Mouse (Mus musculus) forebrain, postnatal 0 days (tissue): ENCODE results near the gene Tmem231. TPM values are rescaled to one million over a fixed set of nuclear protein-coding genes. Genes with fewer than 3 reads are reported as not detected.

Experiments
- ATAC-seq: fragments of 200-750 bp; cut with Nextera tagmentation; 2 replicates; pipeline ENCODE4 v1.8.0; 2017; ENCODE audit warnings: mild to moderate bottlenecking, moderate library complexity
- DNase-seq: peaks from one replicate; pipeline ENCODE4 v3.0.0-alpha.2; 2015
- H3K27ac ChIP-seq: fragments of 300-500 bp; sonication (generic); 2 replicates; pipeline ENCODE4 v1.5.1; 2014; ENCODE audit warnings: low read depth, mild to moderate bottlenecking, antibody characterized with exemption, low read length, moderate library complexity, mixed read lengths
- H3K27me3 ChIP-seq: fragments of 300-500 bp; sonication (generic); 2 replicates; pipeline ENCODE4 v1.6.1; 2014; ENCODE audit warnings: mild to moderate bottlenecking, low read length, mixed read lengths; ENCODE audit not compliant: insufficient read depth
- H3K36me3 ChIP-seq: fragments of 300-500 bp; sonication (generic); 2 replicates; pipeline ENCODE4 v1.6.1; 2014; ENCODE audit warnings: mild to moderate bottlenecking, moderate library complexity; ENCODE audit not compliant: insufficient read depth
- H3K4me1 ChIP-seq: fragments of 300-500 bp; sonication (generic); 2 replicates; pipeline ENCODE4 v1.6.1; 2014; ENCODE audit warnings: antibody characterized with exemption; ENCODE audit not compliant: insufficient read depth
- H3K4me2 ChIP-seq: fragments of 300-500 bp; sonication (generic); 2 replicates; pipeline ENCODE4 v1.6.1; 2014; ENCODE audit warnings: low read depth, mild to moderate bottlenecking, moderate library complexity
- H3K4me3 ChIP-seq: fragments of 300-500 bp; sonication (generic); 2 replicates; pipeline ENCODE4 v1.5.1; 2014; ENCODE audit warnings: low read depth, low read length, mixed read lengths
- H3K9ac ChIP-seq: fragments of 300-500 bp; sonication (generic); 2 replicates; pipeline ENCODE4 v1.6.1; 2014; ENCODE audit warnings: mild to moderate bottlenecking
- H3K9me3 ChIP-seq: fragments of 300-500 bp; sonication (generic); 2 replicates; pipeline ENCODE4 v1.6.1; 2016; ENCODE audit warnings: low read length
- CTCF ChIP-seq: sonication (generic); IDR thresholded peaks from 2 replicates; pipeline ENCODE4 v1.5.1; 2016; ENCODE audit warnings: antibody characterized with exemption, control low read depth, low read depth
- WGBS: fragments of 180-500 bp; shearing (Covaris S2); extraction: QIAGEN DNeasy Blood & Tissue Kit; methylation state at CpG from one replicate; pipeline ENCODE4 v1.1.7; 2014; 5-methylcytosine and 5-hydroxymethylcytosine counted together
- polyA plus RNA-seq: library from polyadenylated mRNA; unstranded; fragments of >200 nt; fragmentation: Nextera tagmentation; extraction: Ambion mirVana; gene quantifications from 2 replicates; pipeline ENCODE4 v1.2.1, GENCODE M21; 2015
- total RNA-seq: library from RNA; depleted of rRNA; stranded (reverse); fragments of >200 nt; gene quantifications from 2 replicates; pipeline ENCODE4 v1.2.3, GENCODE M21; 2014

The Tmem231 gene
- total and polyA plus RNA-seq, 2 experiments from 2014 or later = 14.7 to 19.9 TPM

DNA sequence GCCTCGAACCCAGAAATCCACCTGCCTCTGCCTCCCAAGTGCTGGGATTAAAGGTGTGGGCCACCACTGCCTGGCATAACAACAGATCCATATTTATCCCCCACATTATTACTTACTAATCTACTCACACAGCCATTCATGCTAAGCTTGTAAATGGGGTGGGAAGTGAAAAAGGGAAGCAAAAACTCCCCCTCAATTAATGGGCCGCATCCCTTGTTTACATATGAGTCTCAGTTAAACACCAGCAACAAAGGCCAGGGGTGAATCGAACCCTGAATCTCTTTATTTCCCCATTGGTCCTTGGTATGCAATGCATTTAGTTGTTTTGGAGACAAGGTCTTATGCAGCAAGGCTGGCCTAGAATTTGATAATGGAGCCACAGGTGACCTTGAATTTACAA is 17.2 kb upstream of the Tmem231 start:
- Histone ChIP-seq H3K27me3 (no peaks in the 10 kb centered on the region), H3K4me3 (no peak overlapping the region), H3K4me2 (no peak overlapping the region), H3K36me3 (peaks cover 62% of the 10 kb centered on the region), H3K27ac (no peak overlapping the region), H3K9me3 (no peaks in the 10 kb centered on the region), H3K9ac (no peak overlapping the region), H3K4me1 (no peaks in the 10 kb centered on the region)
- DNase-seq (no peak), ATAC-seq (no peak)
- TF ChIP-seq CTCF = no peak
- 87% methylated on average over 3 of the region's 3 CpGs for WGBS

GRCm38 (mm10) chr8:111947954-111948353 is 14.3 kb upstream of the Tmem231 start:
- Histone ChIP-seq H3K9me3 (no peaks in the 10 kb centered on the region), H3K4me1 (no peaks in the 10 kb centered on the region), H3K9ac (no peak overlapping the region), H3K36me3 (peaks cover 68% of the 10 kb centered on the region), H3K4me3 (no peak overlapping the region), H3K4me2 (no peak overlapping the region), H3K27me3 (no peaks in the 10 kb centered on the region), H3K27ac (no peak overlapping the region)
- DNase-seq (no peak), ATAC-seq (no peak)
- WGBS = 90% methylated on average over 8 of the region's 8 CpGs
- no peak for TF ChIP-seq CTCF

GRCm38 (mm10) chr8:111947144-111947543 is 13.5 kb upstream of the Tmem231 start:
- no peak for ATAC-seq
- TF ChIP-seq CTCF = no peak
- Histone ChIP-seq H3K4me1 (0 out of 2 replicates have a peak, but pooled peaks cover under 1% of the 10 kb centered on the region), H3K9me3 (no peaks in the 10 kb centered on the region), H3K4me2 (no peak overlapping the region), H3K27me3 (no peaks in the 10 kb centered on the region), H3K36me3 (peaks cover 68% of the 10 kb centered on the region), H3K27ac (no peak overlapping the region), H3K4me3 (no peak overlapping the region), H3K9ac (no peak overlapping the region)
- no peak for DNase-seq
- WGBS = 94% methylated on average over 2 of the region's 2 CpGs

DNA sequence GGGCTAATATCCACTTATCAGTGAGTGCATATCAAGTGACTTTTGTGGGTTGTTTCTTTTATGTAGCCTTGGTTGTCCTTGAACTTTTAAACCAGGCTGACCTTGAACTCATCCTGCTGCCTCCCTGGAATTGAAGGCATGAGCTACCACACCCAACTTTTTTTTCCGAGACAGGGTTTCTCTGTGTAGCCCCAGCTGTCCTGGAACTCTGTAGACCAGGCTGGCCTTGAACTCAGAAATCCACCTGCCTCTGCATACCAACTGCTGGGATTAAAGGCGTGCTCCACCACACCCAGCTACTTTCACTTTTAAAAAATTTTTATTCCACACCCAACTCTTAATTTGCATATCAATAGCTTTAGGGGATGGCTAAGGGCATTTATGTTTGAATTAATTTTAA is 9.9 kb upstream of the Tmem231 start:
- Histone ChIP-seq H3K27ac (no peak overlapping the region), H3K36me3 (peaks cover 52% of the 10 kb centered on the region), H3K9ac (no peak overlapping the region), H3K9me3 (no peaks in the 10 kb centered on the region), H3K27me3 (no peaks in the 10 kb centered on the region), H3K4me3 (no peak overlapping the region), H3K4me1 (0 out of 2 replicates have a peak, but pooled peaks cover 12% of the 10 kb centered on the region), H3K4me2 (no peak overlapping the region)
- no peak for TF ChIP-seq CTCF
- WGBS = 83% methylated on average over 2 of the region's 2 CpGs
- ATAC-seq (no peak), DNase-seq (no peak)

DNA sequence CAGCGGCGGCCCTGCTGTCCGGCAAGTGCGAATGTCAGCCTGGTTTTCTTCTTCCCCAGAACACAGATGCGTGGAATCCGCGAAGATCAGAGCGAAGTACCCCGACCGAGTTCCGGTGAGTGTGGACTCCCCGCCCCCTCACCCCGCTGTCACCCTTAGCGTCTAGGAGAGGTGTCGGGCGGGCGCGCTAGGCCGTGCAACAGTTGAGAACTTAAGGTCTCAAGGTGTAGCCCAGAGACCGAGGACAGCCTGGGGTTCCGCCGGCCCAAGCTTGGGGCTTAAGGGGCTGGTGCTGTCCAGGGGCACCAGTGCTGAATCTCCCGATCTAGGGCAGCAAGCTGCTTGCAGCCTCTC is 7.4 kb upstream of the Tmem231 start:
- Histone ChIP-seq H3K9ac (peak overlapping the region; percentile 84), H3K27me3 (no peaks in the 10 kb centered on the region), H3K36me3 (peaks cover 31% of the 10 kb centered on the region), H3K9me3 (no peaks in the 10 kb centered on the region), H3K4me2 (peak overlapping the region; percentile 94), H3K4me3 (peak overlapping the region; percentile 100), H3K4me1 (0 out of 2 replicates have a peak, but pooled peaks cover 12% of the 10 kb centered on the region), H3K27ac (peak overlapping the region; percentile 74)
- ATAC-seq (peak; percentile 21; the same call in 1 of the 2 replicates), DNase-seq (no peak)
- TF ChIP-seq CTCF = no peak
- WGBS = 2% methylated on average over 22 of the region's 23 CpGs

GRCm38 (mm10) chr8:111940171-111941100 is 6.8 kb upstream of the Tmem231 start, which contains the start of gene Gabarapl2:
TSS of gene Gabarapl2 (plus strand) at chr8:111940703.
- ATAC-seq = peak; percentile 100
- WGBS = under 1% methylated on average over 65 of the region's 65 CpGs

More at GRCm38 (mm10) chr8:111940171-111941100, 6.8 kb upstream of the Tmem231 start, which contains the start of gene Gabarapl2:
- DNase-seq = peak; percentile 97
- 0 out of 2 replicates have a peak, but pooled peaks have one; percentile 19 for TF ChIP-seq CTCF
- Histone ChIP-seq H3K4me3 (peak within 1 kb of the TSS; percentile 100), H3K9ac (peak within 1 kb of the TSS; percentile 84), H3K27me3 (no peaks in the 10 kb centered on the region), H3K4me1 (0 out of 2 replicates have a peak, but pooled peaks cover 12% of the 10 kb centered on the region), H3K4me2 (peak within 1 kb of the TSS; percentile 94), H3K9me3 (no peaks in the 10 kb centered on the region), H3K27ac (peak within 1 kb of the TSS; percentile 74), H3K36me3 (peaks cover 25% of the 10 kb centered on the region)
